Mouse (Mus musculus): ENCODE measurements around the gene Fbxl13. TPM values are rescaled to one million over a fixed set of nuclear protein-coding genes. Genes with fewer than 3 reads are reported as not detected.

The Fbxl13 gene
- polyA plus RNA-seq, 1 experiment from 2014 or later, result 0.29 TPM

GRCm38 (mm10) chr5:21680029-21680428 is 34.6 kb upstream of the Fbxl13 start:
- Histone ChIP-seq H3K4me2 (replicated peaks; ENCODE audit: low read depth, low read length) (no peak overlapping the region), H3K27ac (ENCODE audit: low read length) (no peak overlapping the region), H3K36me3 (ENCODE audit: control insufficient read depth, insufficient read depth, low read length) (no peaks in the 10 kb centered on the region), H3K9me3 (ENCODE audit: control insufficient read depth, low read depth, low read length) (no peaks in the 10 kb centered on the region; the same call in 1 of the 2 replicates), H3K27me3 (ENCODE audit: control insufficient read depth, insufficient read depth, low read length) (no peaks in the 10 kb centered on the region), H3K4me3 (ENCODE audit: low read depth, low read length) (no peak overlapping the region), H3K4me1 (ENCODE audit: control insufficient read depth, insufficient read depth, low read length) (no peaks in the 10 kb centered on the region), H3K9ac (replicated peaks; ENCODE audit: low read depth, low read length) (no peak overlapping the region)
- 73% methylated on average over 4 of the region's 4 CpGs for WGBS
- ATAC-seq (ENCODE audit: insufficient number of reproducible peaks, insufficient read depth, low FRiP score, low read depth), result no peak

GRCm38 (mm10) chr5:21678363-21678762 is 32.9 kb upstream of the Fbxl13 start:
- 95% methylated on average over 9 of the region's 9 CpGs for WGBS
- H3K4me3 ChIP-seq (ENCODE audit: low read depth, low read length), result no peak overlapping the region
- no peaks in the 10 kb centered on the region for H3K9me3 ChIP-seq (ENCODE audit: control insufficient read depth, low read depth, low read length)
- H3K27me3 ChIP-seq (ENCODE audit: control insufficient read depth, insufficient read depth, low read length), result no peaks in the 10 kb centered on the region
- no peak overlapping the region for H3K4me2 ChIP-seq (replicated peaks; ENCODE audit: low read depth, low read length)
- no peak overlapping the region for H3K27ac ChIP-seq (ENCODE audit: low read length)
- peaks cover 4% of the 10 kb centered on the region; the same call in 1 of the 2 replicates for H3K4me1 ChIP-seq (ENCODE audit: control insufficient read depth, insufficient read depth, low read length)
- H3K9ac ChIP-seq (replicated peaks; ENCODE audit: low read depth, low read length), result no peak overlapping the region
- ATAC-seq (ENCODE audit: insufficient number of reproducible peaks, insufficient read depth, low FRiP score, low read depth), result no peak
- no peaks in the 10 kb centered on the region for H3K36me3 ChIP-seq (ENCODE audit: control insufficient read depth, insufficient read depth, low read length)

GRCm38 (mm10) chr5:21677939-21678338 is 32.5 kb upstream of the Fbxl13 start:
- H3K27me3 ChIP-seq (ENCODE audit: control insufficient read depth, insufficient read depth, low read length), result no peaks in the 10 kb centered on the region
- 95% methylated on average over 6 of the region's 6 CpGs for WGBS
- no peaks in the 10 kb centered on the region for H3K36me3 ChIP-seq (ENCODE audit: control insufficient read depth, insufficient read depth, low read length)
- no peak overlapping the region for H3K4me2 ChIP-seq (replicated peaks; ENCODE audit: low read depth, low read length)
- H3K4me3 ChIP-seq (ENCODE audit: low read depth, low read length), result no peak overlapping the region
- no peak overlapping the region for H3K27ac ChIP-seq (ENCODE audit: low read length)
- no peak for ATAC-seq (ENCODE audit: insufficient number of reproducible peaks, insufficient read depth, low FRiP score, low read depth)
- H3K9me3 ChIP-seq (ENCODE audit: control insufficient read depth, low read depth, low read length), result no peaks in the 10 kb centered on the region
- peaks cover 6% of the 10 kb centered on the region; the same call in 1 of the 2 replicates for H3K4me1 ChIP-seq (ENCODE audit: control insufficient read depth, insufficient read depth, low read length)
- H3K9ac ChIP-seq (replicated peaks; ENCODE audit: low read depth, low read length), result no peak overlapping the region

GRCm38 (mm10) chr5:21675494-21675893 is 30.1 kb upstream of the Fbxl13 start:
- H3K4me1 ChIP-seq (ENCODE audit: control insufficient read depth, insufficient read depth, low read length), result peaks cover 6% of the 10 kb centered on the region; the same call in 1 of the 2 replicates
- no peak overlapping the region for H3K4me2 ChIP-seq (replicated peaks; ENCODE audit: low read depth, low read length)
- no peak for ATAC-seq (ENCODE audit: insufficient number of reproducible peaks, insufficient read depth, low FRiP score, low read depth)
- H3K27ac ChIP-seq (ENCODE audit: low read length), result no peak overlapping the region
- no peak overlapping the region for H3K9ac ChIP-seq (replicated peaks; ENCODE audit: low read depth, low read length)
- H3K36me3 ChIP-seq (ENCODE audit: control insufficient read depth, insufficient read depth, low read length), result no peaks in the 10 kb centered on the region
- H3K27me3 ChIP-seq (ENCODE audit: control insufficient read depth, insufficient read depth, low read length), result no peaks in the 10 kb centered on the region
- H3K4me3 ChIP-seq (ENCODE audit: low read depth, low read length), result no peak overlapping the region
- WGBS, result 96% methylated on average over 23 of the region's 23 CpGs
- no peaks in the 10 kb centered on the region for H3K9me3 ChIP-seq (ENCODE audit: control insufficient read depth, low read depth, low read length)

GRCm38 (mm10) chr5:21675019-21675418 is 29.6 kb upstream of the Fbxl13 start:
- no peaks in the 10 kb centered on the region for H3K27me3 ChIP-seq (ENCODE audit: control insufficient read depth, insufficient read depth, low read length)
- 66% methylated on average over 12 of the region's 12 CpGs for WGBS

GRCm38 (mm10) chr5:21673742-21674141 is 28.3 kb upstream of the Fbxl13 start:
- Histone ChIP-seq H3K9ac (replicated peaks; ENCODE audit: low read depth, low read length) (no peak overlapping the region), H3K4me3 (ENCODE audit: low read depth, low read length) (no peak overlapping the region), H3K27ac (ENCODE audit: low read length) (no peak overlapping the region; the same call in 1 of the 2 replicates), H3K4me2 (replicated peaks; ENCODE audit: low read depth, low read length) (peak overlapping the region; percentile 37; the same call in 1 of the 2 replicates), H3K36me3 (ENCODE audit: control insufficient read depth, insufficient read depth, low read length) (no peaks in the 10 kb centered on the region), H3K27me3 (ENCODE audit: control insufficient read depth, insufficient read depth, low read length) (no peaks in the 10 kb centered on the region), H3K9me3 (ENCODE audit: control insufficient read depth, low read depth, low read length) (no peaks in the 10 kb centered on the region), H3K4me1 (ENCODE audit: control insufficient read depth, insufficient read depth, low read length) (peaks cover 6% of the 10 kb centered on the region; the same call in 1 of the 2 replicates)
- 73% methylated on average over 9 of the region's 9 CpGs for whole genome bisulfite sequencing
- ATAC-seq (ENCODE audit: insufficient number of reproducible peaks, insufficient read depth, low FRiP score, low read depth), result no peak

More at GRCm38 (mm10) chr5:21675019-21675418, 29.6 kb upstream of the Fbxl13 start:
- H3K9ac ChIP-seq (replicated peaks; ENCODE audit: low read depth, low read length), result no peak overlapping the region
- H3K4me2 ChIP-seq (replicated peaks; ENCODE audit: low read depth, low read length), result no peak overlapping the region
- no peak overlapping the region for H3K27ac ChIP-seq (ENCODE audit: low read length)
- ATAC-seq (ENCODE audit: insufficient number of reproducible peaks, insufficient read depth, low FRiP score, low read depth), result no peak
- H3K9me3 ChIP-seq (ENCODE audit: control insufficient read depth, low read depth, low read length), result no peaks in the 10 kb centered on the region
- H3K4me1 ChIP-seq (ENCODE audit: control insufficient read depth, insufficient read depth, low read length), result peaks cover 6% of the 10 kb centered on the region; the same call in 1 of the 2 replicates
- H3K4me3 ChIP-seq (ENCODE audit: low read depth, low read length), result no peak overlapping the region
- no peaks in the 10 kb centered on the region for H3K36me3 ChIP-seq (ENCODE audit: control insufficient read depth, insufficient read depth, low read length)

- Histone ChIP-seq H3K4me2 (replicated peaks; ENCODE audit: low read depth, low read length) (peak overlapping the region; percentile 37), H3K36me3 (ENCODE audit: control insufficient read depth, insufficient read depth, low read length) (no peaks in the 10 kb centered on the region), H3K9ac (replicated peaks; ENCODE audit: low read depth, low read length) (no peak overlapping the region), H3K9me3 (ENCODE audit: control insufficient read depth, low read depth, low read length) (no peaks in the 10 kb centered on the region), H3K27me3 (ENCODE audit: control insufficient read depth, insufficient read depth, low read length) (no peaks in the 10 kb centered on the region), H3K4me3 (ENCODE audit: low read depth, low read length) (peak overlapping the region; percentile 17; the same call in 1 of the 2 replicates), H3K4me1 (ENCODE audit: control insufficient read depth, insufficient read depth, low read length) (peaks cover 6% of the 10 kb centered on the region; the same call in 1 of the 2 replicates), H3K27ac (ENCODE audit: low read length) (peak overlapping the region; percentile 21; the same call in 1 of the 2 replicates)
- ATAC-seq (ENCODE audit: insufficient number of reproducible peaks, insufficient read depth, low FRiP score, low read depth), result peak; percentile 86
- 23% methylated on average over 23 of the region's 23 CpGs for WGBS
Measured at GRCm38 (mm10) chr5:21672812-21673635, 27.6 kb upstream of the Fbxl13 start.

- no peaks in the 10 kb centered on the region for H3K27me3 ChIP-seq (ENCODE audit: control insufficient read depth, insufficient read depth, low read length)
- H3K9me3 ChIP-seq (ENCODE audit: control insufficient read depth, low read depth, low read length), result no peaks in the 10 kb centered on the region
- no peak overlapping the region for H3K4me2 ChIP-seq (replicated peaks; ENCODE audit: low read depth, low read length)
- H3K9ac ChIP-seq (replicated peaks; ENCODE audit: low read depth, low read length), result no peak overlapping the region
- no peaks in the 10 kb centered on the region for H3K36me3 ChIP-seq (ENCODE audit: control insufficient read depth, insufficient read depth, low read length)
- 92% methylated on average over 2 of the region's 2 CpGs for WGBS
- peaks cover 6% of the 10 kb centered on the region; the same call in 1 of the 2 replicates for H3K4me1 ChIP-seq (ENCODE audit: control insufficient read depth, insufficient read depth, low read length)
- no peak for ATAC-seq (ENCODE audit: insufficient number of reproducible peaks, insufficient read depth, low FRiP score, low read depth)
- H3K4me3 ChIP-seq (ENCODE audit: low read depth, low read length), result no peak overlapping the region
- H3K27ac ChIP-seq (ENCODE audit: low read length), result no peak overlapping the region
Measured at GRCm38 (mm10) chr5:21669307-21669706, 23.9 kb upstream of the Fbxl13 start.
